Mouse (Mus musculus): ENCODE measurements around the gene Bsn.
"Not testable (repeated sequence)": the region's sequence is repeated elsewhere in the genome, so short reads cannot be mapped to it uniquely, and the experiment has no call there.

Bsn gene

GRCm38 (mm10) chr9:108149817-108150216 is 40.4 kb downstream of the Bsn start:
- DNase-seq (ENCODE audit: low spot score) = no peak

- DNase-seq (ENCODE audit: low spot score) = no peak
Observed at GRCm38 (mm10) chr9:108147606-108148005, 42.6 kb downstream of the Bsn start.

- no peak for DNase-seq (ENCODE audit: low spot score)
Observed at GRCm38 (mm10) chr9:108146451-108146850, 43.7 kb downstream of the Bsn start.

GRCm38 (mm10) chr9:108145740-108146139 is 44.4 kb downstream of the Bsn start:
- no peak for DNase-seq (ENCODE audit: low spot score)

DNA sequence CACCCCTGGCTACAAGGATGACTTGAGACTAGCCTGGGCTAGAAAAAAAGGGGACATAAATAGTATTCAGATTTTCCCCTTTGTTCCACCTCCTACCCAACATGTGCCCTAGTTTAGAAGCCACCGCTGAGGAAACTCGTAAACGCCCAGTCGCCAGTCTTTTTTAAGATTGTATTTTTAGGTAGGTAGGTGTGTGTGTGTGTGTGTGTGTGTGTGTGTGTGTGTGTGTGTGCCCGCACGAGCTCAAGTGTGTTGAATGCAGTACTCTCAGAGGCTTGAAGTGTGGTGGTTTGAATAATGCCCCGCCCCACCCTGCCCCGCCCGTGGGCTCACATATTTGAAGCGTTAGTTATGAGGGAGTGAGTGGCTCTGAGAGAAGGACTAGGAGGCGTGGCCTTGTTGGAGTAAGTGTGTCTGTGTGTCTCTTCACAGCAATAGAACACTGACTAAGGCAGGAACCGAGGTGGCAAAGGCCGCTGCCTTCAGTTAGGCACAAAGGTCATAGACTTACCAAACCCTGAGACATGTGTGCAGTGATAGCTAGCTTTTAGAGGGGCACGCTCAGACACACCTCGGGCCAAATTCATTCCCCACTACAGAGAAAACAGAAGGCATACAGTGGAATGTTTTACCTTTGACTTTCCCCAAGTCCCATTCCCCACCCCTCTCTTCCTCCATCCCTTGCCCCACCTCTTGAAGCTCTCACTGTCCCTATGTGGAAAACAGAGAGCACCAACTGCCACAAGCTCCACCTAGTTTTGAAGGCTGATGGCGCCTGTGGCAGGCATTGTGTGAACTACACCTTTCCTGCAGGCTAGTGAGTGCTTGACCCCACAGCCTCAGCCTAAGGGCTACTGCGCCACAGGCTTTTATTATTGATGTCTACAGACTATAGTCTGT is 45.6 kb downstream of the Bsn start:
- no peak for DNase-seq (ENCODE audit: low spot score)

DNA sequence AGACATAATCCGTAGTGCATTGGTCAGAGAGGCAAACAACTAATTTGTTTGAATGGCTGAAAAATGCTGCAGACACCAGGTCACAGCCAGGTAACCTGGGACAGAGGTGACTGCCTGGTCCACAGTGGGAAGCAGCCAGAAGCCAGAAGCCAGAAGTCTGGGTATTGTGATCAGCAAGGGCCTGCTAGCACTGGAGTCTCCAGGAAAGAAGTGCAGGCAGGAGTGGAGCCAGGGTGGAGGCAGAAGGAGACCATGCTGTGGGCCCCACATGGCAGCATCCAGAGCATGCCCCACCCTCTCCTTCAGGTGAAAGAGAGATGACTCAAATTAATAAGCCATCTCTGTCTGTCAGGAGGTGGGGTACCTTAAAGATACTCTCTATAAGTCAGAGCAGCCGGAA is 46.7 kb downstream of the Bsn start:
- no peak for DNase-seq (ENCODE audit: low spot score)

DNA sequence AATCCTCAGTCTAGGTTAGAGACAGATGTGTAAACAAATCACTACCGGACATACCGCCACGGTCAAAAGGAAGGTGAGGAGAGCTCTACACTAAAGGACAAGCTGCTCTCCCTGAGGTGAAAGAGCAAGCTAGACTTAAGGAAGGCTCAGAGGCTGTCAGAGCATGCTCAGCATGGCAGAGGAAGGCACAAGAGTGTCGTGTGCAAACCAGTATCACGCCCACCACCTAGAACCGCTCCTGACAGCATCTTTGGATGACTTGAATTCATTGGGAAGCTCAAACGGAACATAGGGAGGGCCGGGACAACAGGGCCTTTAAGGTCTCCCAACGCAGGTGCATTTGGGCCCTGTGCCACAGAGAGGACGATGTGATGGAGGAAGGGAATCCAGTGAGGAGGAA is 48.8 kb downstream of the Bsn start:
- DNase-seq (ENCODE audit: low spot score) = no peak

DNA sequence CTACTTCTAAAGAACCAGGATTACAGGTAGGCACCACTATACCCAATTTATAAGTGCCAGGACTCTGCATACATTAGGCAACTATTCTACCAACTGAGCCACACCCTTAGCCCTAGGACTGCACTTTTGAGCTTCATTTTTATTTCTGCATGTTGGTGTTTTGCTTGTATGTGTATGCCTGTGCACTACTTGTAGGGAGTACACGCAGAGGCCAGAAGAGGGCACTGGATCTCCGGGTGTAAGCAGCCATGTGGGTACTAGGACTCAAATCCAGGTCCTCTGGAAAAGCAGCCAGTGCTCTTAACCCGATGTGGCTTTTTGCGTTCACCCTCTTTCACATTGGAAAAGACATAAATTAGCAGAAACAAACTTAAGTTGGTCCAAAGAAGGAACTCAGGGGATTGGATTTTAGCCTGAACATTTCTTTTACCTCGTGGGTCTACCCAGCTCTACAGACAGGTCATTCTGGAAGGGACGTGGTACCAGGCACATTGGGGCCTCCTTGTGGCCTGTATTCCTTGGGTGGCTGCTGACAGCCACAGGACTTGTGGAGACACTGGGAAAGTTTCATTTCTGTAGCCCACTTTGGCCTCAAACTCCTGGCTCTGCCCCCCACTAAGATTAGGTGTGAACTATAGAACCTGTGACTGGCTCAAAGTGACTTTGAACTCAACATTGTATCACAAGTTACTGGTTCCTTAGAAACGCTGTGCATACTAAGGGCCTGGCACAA is 50.1 kb downstream of the Bsn start:
- DNase-seq (ENCODE audit: low spot score) = no peak

GRCm38 (mm10) chr9:108139169-108139962 is 50.8 kb downstream of the Bsn start:
- DNase-seq (ENCODE audit: low spot score) = no peak

- DNase-seq (ENCODE audit: low spot score) = no peak
Observed at GRCm38 (mm10) chr9:108138118-108138517, 52.1 kb downstream of the Bsn start.

- no peak for DNase-seq (ENCODE audit: low spot score)
Observed at GRCm38 (mm10) chr9:108137523-108137922, 52.7 kb downstream of the Bsn start.

GRCm38 (mm10) chr9:108136930-108137462 is 53.2 kb downstream of the Bsn start:
- no peak for DNase-seq (ENCODE audit: low spot score)

DNA sequence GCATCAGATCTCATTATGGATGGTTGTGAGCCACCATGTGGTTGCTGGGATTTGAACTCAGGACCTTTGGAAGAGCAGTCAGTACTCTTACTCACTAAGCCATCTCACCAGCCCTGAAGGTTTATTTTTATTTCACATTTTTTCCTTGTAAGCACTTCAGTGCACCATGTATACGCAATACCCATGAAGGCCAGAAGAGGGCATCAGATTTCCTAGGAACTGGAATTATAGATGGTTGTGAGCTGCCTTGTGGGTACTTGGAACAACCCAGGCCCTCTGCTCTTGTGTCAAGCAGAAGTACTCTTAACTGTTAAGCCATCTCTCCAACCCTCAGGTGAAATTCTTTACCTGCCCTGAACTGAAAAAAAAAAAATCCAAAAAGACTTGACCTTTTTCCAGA is 54.0 kb downstream of the Bsn start:
- no peak for DNase-seq (ENCODE audit: low spot score)

DNA sequence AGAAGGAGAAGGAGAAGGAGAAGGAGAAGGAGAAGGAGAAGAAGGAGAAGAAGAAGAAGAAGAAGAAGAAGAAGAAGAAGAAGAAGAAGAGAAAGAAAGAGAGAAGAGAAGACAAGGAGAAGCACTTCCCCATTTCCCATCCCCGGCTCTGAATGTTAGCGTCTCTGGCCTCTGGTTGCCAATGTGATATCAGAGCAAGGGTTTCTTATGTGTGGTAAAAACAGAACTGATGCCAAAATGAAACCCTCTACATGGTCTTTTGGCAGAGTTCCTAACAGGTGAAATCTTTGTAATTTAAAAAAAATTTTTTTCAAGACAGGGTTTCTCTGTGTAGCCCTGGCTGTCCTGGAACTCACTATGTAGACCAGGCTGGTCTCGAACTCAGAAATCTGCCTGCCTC is 54.5 kb downstream of the Bsn start:
- DNase-seq (ENCODE audit: low spot score) = not testable (repeated sequence)

DNA sequence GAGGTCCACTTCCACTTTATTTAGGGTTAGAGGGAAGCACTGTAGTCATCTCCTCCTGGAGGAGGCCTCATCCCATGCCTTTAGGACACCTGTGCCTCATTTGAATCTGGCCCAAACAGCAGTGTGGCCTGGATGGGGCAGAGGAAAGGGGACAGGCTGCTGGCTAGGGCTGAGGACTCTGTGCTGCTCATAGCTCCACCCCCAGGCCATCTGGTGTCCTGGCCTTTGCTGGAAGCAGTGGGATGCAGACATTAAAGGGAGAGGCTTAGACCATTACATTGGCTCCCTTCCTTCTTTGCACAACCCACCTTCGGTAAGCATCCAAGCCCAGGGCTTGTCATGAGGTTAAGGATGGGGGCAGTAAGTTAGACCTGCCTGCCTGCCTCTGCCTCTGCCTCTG is 56.7 kb downstream of the Bsn start:
- no peak for DNase-seq (ENCODE audit: low spot score)

GRCm38 (mm10) chr9:108132373-108132772 is 57.8 kb downstream of the Bsn start:
- DNase-seq (ENCODE audit: low spot score) = no peak

DNA sequence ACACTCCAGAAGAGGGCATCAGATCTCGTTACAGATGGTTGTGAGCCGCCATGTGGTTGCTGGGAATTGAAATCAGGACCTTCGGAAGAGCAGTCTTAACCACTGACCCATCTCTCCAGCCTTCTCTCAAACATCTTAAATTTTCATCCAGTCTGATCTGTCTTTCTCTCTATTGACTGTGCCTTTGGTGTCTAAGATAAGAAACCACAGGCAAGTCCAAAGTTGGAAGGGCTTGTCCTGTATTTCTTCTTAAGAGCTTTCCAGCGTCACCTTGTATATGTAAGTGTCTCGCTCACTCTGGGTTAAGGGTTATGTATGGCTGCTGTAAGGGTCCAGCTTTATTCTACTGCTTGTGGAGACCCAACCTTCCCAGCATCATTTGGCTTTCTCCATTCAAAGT is 58.7 kb downstream of the Bsn start:
- no peak for DNase-seq (ENCODE audit: low spot score)

DNA sequence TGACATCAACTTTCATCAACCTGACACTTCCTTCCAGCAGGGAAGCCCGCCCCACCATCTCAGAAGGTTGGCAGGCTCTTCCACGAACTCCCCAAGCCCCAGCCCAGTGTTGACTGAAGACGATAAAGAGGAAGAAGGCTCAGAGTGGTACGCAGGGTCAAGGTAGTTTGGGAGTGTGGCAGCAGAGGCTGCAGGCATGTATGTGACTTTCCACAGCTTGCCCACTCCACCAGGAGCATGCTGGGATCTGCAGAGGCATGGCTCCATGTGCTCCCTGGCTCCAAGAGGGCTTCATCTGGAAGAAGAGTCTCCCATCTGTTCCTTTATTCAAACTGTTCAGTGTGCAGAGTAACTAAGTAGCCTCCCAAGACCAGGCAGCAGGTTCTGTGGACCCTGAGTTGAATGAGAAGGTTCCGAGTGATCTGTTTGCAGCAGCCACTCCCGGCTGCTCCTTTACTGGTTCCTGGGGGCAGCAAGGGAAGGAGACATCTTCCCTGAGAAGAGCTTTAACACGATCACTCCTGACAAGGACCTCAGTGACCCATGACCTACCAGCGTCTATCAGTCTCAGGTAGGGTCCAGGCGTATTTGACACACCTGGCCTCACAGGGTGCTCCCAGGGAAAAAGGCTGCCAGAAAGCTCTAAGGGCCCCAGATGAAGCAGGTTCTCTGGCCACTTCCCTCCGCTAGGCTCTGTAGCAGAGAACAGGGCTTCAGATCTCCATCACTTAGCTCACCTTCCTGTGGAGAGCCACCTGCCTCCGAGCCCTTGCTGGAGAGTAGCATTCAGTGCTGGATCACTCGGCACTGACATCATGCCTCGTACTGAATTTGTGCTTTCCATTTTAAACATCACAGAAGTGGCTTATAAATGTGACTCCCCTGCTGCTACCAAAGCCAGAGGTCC is 60.9 kb downstream of the Bsn start:
- no peak for DNase-seq (ENCODE audit: low spot score)

GRCm38 (mm10) chr9:108128248-108128647 is 61.9 kb downstream of the Bsn start:
- no peak for DNase-seq (ENCODE audit: low spot score)

DNA sequence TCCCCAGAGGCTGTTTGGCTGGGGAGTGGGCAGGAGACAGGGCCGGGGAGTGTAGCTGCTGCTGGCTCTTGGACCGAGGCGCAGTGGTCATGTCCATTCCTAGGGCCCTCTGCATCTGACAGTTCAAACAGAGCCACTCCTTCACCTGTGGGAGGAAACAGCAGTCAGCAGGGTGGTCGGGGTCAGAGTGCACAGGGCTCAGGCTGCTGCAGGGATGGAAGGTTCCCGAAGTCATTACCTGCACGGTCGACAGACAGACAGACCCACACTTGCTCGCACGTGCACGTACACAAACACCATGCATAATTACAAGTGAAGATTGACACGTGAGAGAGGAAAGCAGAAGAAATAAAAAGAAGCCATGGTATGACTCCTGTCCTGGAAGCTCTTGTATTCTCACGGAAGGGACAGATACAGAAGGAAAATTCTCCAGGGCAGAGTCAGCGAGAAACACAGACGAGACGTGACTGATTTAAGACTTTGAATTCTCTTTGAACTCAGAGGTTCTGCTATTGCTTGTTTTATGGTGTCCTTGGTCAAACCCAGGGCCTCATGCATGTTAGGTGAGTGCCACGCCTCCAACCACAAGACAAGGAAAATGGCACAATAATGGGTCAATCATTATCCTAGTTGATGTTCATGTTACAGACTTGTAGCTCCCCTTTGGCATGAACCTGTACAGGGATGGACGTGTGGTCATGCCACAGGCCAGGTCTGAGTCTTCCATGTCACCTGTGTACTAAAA is 63.6 kb downstream of the Bsn start:
- DNase-seq (ENCODE audit: low spot score) = no peak
